Mouse (Mus musculus) embryonic fibroblast, embryonic 13.5 days (primary cell): ENCODE measurements around the gene Rhbdl2.

Experiments
- CTCF ChIP-seq: IDR thresholded peaks from 2 replicates; pipeline ENCODE4 v1.5.1; 2011; ENCODE audit warnings: mild to moderate bottlenecking, control low read depth, low read length, moderate library complexity, borderline replicate concordance; ENCODE audit not compliant: insufficient read depth
- POLR2A ChIP-seq: IDR thresholded peaks from 2 replicates; pipeline ENCODE4 v1.6.1; 2011; ENCODE audit warnings: low read depth, mild to moderate bottlenecking, control low read depth, low read length, moderate library complexity

GRCm38 (mm10) chr4:123812525-123812924, 24.9 kb downstream of the Rhbdl2 start:
- TF ChIP-seq CTCF (no peak), POLR2A (no peak)
